Mouse (Mus musculus) spleen, adult 2 months (tissue): ENCODE measurements around the gene Cbfa2t3.

Experiments
- CTCF ChIP-seq: fragments of 200-500 bp; IDR thresholded peaks from 2 replicates; pipeline ENCODE4 v1.5.1; 2011; ENCODE audit warnings: mild to moderate bottlenecking, inconsistent platforms; ENCODE audit not compliant: insufficient read depth, insufficient read length, insufficient replicate concordance; ENCODE audit errors: extremely low read depth
- POLR2A ChIP-seq: fragments of 200-500 bp; IDR thresholded peaks from 2 replicates; pipeline ENCODE4 v1.6.1; 2011; ENCODE audit warnings: low read depth, low read length, inconsistent platforms

- TF ChIP-seq POLR2A (no peak), CTCF (no peak)
Measured at GRCm38 (mm10) chr8:122725187-122725586, 26.3 kb upstream of the Cbfa2t3 start.
